Mouse (Mus musculus) bone marrow macrophage, adult 2 months (primary cell): ENCODE data around the gene Dnajb6. TPM values are rescaled to one million over a fixed set of nuclear protein-coding genes. Genes with fewer than 3 reads are reported as not detected.
"Not testable (repeated sequence)": the region's sequence is repeated elsewhere in the genome, so short reads cannot be mapped to it uniquely, and the experiment has no call there.

Experiments used
- H3K27ac ChIP-seq: 2 replicates; pipeline ENCODE4 v1.5.1; 2012; ENCODE audit warnings: low read depth, low read length; ENCODE audit not compliant: insufficient read depth
- H3K4me1 ChIP-seq: 2 replicates; pipeline ENCODE4 v1.6.1; 2012; ENCODE audit warnings: low read length; ENCODE audit not compliant: control insufficient read depth, insufficient read depth
- H3K4me3 ChIP-seq: 2 replicates; pipeline ENCODE4 v1.5.1; 2012; ENCODE audit warnings: mild to moderate bottlenecking, low read length, moderate library complexity; ENCODE audit not compliant: insufficient read depth
- CTCF ChIP-seq: IDR thresholded peaks from 2 replicates; pipeline ENCODE4 v1.5.1; 2012; ENCODE audit warnings: low read depth, mild to moderate bottlenecking, low read length, moderate library complexity
- POLR2A ChIP-seq: IDR thresholded peaks from 2 replicates; pipeline ENCODE4 v1.6.1; 2012; ENCODE audit warnings: mild to moderate bottlenecking, low read depth, low read length, borderline replicate concordance
- polyA plus RNA-seq: library from polyadenylated mRNA; stranded (reverse); fragments of >200 nt; gene quantifications from 2 replicates; pipeline ENCODE4 v1.2.4, GENCODE M21; 2012; ENCODE audit not compliant: missing spikeins, insufficient read depth, insufficient read length

The Dnajb6 gene
- polyA plus RNA-seq, 1 experiment, result 112 TPM

GRCm38 (mm10) chr5:29751306-29751705 lies 15.8 kb downstream of the Dnajb6 start:
- Histone ChIP-seq H3K27ac (no peak overlapping the region), H3K4me3 (no peak overlapping the region), H3K4me1 (peaks cover 4% of the 10 kb centered on the region; the same call in 1 of the 2 replicates)
- no peak for TF ChIP-seq CTCF
- TF ChIP-seq POLR2A, result no peak

GRCm38 (mm10) chr5:29752894-29753293 lies 17.4 kb downstream of the Dnajb6 start:
- TF ChIP-seq POLR2A (no peak), CTCF (no peak)
- Histone ChIP-seq H3K4me1 (peaks cover 9% of the 10 kb centered on the region; the same call in 1 of the 2 replicates), H3K27ac (no peak overlapping the region), H3K4me3 (no peak overlapping the region)

GRCm38 (mm10) chr5:29759318-29759717 lies 23.8 kb downstream of the Dnajb6 start:
- Histone ChIP-seq H3K27ac (no peak overlapping the region), H3K4me1 (peaks cover 9% of the 10 kb centered on the region; the same call in 1 of the 2 replicates), H3K4me3 (no peak overlapping the region)
- TF ChIP-seq CTCF, result no peak
- no peak for TF ChIP-seq POLR2A

- H3K4me3 ChIP-seq, result no peak overlapping the region
- no peak for TF ChIP-seq POLR2A
- no peak for TF ChIP-seq CTCF
These were observed 35.4 kb downstream of the Dnajb6 start for GRCm38 (mm10) chr5:29770935-29771334.

GRCm38 (mm10) chr5:29772038-29772437 lies 36.5 kb downstream of the Dnajb6 start:
- Histone ChIP-seq H3K4me3 (no peak overlapping the region), H3K4me1 (peaks cover 17% of the 10 kb centered on the region), H3K27ac (peak overlapping the region; percentile 60)
- no peak for TF ChIP-seq CTCF
- TF ChIP-seq POLR2A, result no peak

More at GRCm38 (mm10) chr5:29770935-29771334, 35.4 kb downstream of the Dnajb6 start:
- Histone ChIP-seq H3K4me1 (peaks cover 17% of the 10 kb centered on the region), H3K27ac (no peak overlapping the region)

GRCm38 (mm10) chr5:29772651-29773330 lies 37.3 kb downstream of the Dnajb6 start:
- Histone ChIP-seq H3K4me1 (peaks cover 17% of the 10 kb centered on the region), H3K4me3 (no peak overlapping the region), H3K27ac (peak overlapping the region; percentile 60)
- TF ChIP-seq CTCF (no peak), POLR2A (no peak)

GRCm38 (mm10) chr5:29773460-29774150 lies 38.1 kb downstream of the Dnajb6 start:
- Histone ChIP-seq H3K27ac (no peak overlapping the region), H3K4me3 (no peak overlapping the region), H3K4me1 (peaks cover 17% of the 10 kb centered on the region)
- no peak for TF ChIP-seq POLR2A
- TF ChIP-seq CTCF, result no peak

GRCm38 (mm10) chr5:29775437-29775836 lies 39.9 kb downstream of the Dnajb6 start:
- TF ChIP-seq POLR2A (no peak), CTCF (no peak)
- no peak overlapping the region for H3K27ac ChIP-seq

GRCm38 (mm10) chr5:29778029-29778428 lies 42.5 kb downstream of the Dnajb6 start:
- H3K4me3 ChIP-seq, result no peak overlapping the region
- peaks cover 4% of the 10 kb centered on the region for H3K4me1 ChIP-seq
- TF ChIP-seq CTCF, result no peak
- no peak overlapping the region for H3K27ac ChIP-seq

More at GRCm38 (mm10) chr5:29775437-29775836, 39.9 kb downstream of the Dnajb6 start:
- H3K4me3 ChIP-seq, result no peak overlapping the region
- peaks cover 17% of the 10 kb centered on the region for H3K4me1 ChIP-seq

GRCm38 (mm10) chr5:29779733-29780132 lies 44.2 kb downstream of the Dnajb6 start:
- H3K4me1 ChIP-seq, H3K4me3 ChIP-seq, H3K27ac ChIP-seq: not testable (repeated sequence)
